Mouse (Mus musculus): ENCODE measurements at regions not wholly inside any gene's neighbourhood (a gene's known extent, or its start where the extent isn't known, plus 50 kb on each side); places are given as distances from the start of the nearest gene placed in this dataset.

DNA sequence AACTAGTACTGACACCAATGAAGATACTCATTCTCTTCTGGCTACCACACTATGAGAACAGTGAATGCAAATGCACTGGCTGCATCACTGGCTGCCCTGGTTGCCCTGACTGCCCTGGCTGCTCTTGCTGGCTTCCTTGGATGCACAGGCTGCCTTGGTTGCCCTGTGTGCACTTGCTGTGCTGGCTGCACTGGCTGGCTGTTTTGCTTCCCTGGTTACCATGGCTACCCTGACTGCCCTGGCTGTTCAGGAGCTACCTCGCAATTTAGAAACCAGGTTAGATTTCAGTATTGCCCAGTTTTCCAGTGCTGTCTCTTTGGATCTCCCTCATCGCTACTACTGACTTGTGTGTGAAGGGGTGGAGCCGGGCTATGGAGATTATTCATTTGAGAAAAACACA is 175.7 kb downstream of the Fat4 start:
- CTCF ChIA-PET, result no interaction called here

DNA sequence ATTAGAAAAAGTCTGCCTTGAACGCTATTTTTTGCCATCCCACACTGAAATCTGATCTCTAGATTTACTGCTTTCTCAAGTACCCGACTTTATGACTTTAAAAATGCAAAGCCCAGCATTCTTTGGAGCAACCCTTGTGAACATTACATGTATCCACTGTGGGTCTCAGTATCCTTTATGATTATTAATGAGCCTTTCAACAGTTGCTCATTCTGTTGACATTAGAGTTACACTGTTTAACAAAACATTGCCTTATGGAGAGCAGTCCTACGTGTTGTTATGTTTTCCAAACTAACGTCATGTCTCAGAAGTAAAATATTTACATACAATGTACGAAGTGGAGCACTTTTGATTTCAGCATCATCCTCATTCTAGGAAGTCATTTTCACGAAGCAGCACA is 178.7 kb downstream of the Fat4 start:
- CTCF ChIA-PET, result no interaction called here

DNA sequence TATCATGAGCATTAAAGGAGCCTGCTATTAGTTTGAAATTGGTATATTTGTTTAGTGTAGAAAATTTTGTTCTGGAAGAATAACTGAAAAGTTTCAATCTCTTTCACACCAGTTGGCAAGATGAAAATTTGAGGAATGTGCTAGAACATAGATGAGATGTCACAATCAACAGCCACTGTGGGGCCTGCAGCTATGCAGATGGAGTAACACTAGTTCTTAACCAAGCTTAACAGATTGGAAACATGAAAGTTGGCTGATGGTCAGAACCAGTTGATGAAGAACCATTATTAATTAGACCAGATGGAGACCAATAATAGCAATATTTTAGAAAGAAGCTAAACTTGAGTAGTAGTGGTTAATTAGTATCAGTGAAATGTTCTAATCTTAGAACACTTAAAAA is 182.3 kb downstream of the Fat4 start:
- CTCF ChIA-PET, result no interaction called here

DNA sequence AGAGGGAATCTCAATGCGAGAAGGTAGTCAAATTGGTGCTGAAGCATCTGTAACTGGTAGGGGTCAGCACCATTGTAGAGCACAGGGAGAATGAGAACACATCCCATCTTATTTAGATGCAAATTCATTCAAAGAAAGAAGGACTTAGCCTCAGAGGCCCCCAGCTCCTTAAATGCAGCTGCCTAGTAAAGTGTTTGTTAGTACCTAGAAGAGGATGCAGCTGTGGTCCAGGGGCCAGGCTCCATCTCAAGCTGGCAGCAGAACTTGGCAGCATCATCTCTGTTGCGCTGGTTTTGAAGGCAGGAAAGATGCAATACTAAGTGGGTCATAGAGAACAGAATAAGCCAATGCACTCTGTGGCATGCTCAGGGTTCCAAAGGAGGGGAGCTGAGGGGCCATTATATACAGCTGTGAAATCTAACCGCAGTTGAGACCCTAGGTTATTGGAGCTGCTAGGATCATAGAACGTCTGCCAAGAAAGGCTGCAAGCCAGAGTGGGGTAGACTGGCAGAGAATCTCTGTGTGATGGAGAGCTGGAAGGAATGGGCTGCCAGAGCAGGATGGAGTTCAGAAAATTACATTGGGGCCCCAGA is 196.0 kb downstream of the Fat4 start:
- CTCF ChIA-PET, result no interaction called here

DNA sequence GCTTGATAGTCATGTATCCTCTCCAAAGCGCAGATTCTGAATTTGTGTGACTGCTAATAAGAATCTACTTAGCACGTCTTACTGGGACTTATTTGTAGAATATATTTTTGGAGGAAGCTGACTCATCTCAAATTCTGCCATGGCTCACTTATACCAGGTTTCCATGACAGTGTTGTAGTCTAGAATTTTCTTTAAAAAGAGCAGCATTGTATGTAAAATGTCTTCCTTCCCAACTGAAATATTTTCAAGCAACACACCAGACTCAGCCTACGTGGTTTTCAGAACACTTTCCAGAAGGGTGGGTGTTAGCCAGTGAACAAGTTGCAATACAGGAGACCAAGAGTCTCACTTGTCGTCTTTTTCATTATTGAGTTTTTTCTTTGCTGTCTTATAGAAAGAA is 202.2 kb downstream of the Fat4 start:
- CTCF ChIA-PET, result no interaction called here

DNA sequence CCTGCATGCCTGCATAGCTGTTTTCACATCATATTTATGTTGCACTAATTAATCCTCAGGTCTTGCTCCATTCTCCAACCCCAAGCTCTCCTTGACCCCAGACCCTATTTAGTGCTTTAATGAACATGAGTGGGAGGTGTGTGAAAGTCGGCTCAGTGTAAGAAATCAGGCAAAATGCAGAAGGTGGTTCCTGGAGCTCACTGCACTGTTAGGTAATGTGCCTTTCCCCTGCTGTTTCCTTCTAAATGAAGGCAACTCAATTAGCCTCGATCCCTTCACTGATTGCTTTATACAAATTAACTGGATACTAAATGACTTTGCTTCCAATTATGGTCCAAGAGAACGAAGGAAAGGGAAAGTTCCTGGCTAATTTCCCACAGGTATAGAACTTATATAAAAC is 215.6 kb downstream of the Fat4 start:
- CTCF ChIA-PET, result no interaction called here

DNA sequence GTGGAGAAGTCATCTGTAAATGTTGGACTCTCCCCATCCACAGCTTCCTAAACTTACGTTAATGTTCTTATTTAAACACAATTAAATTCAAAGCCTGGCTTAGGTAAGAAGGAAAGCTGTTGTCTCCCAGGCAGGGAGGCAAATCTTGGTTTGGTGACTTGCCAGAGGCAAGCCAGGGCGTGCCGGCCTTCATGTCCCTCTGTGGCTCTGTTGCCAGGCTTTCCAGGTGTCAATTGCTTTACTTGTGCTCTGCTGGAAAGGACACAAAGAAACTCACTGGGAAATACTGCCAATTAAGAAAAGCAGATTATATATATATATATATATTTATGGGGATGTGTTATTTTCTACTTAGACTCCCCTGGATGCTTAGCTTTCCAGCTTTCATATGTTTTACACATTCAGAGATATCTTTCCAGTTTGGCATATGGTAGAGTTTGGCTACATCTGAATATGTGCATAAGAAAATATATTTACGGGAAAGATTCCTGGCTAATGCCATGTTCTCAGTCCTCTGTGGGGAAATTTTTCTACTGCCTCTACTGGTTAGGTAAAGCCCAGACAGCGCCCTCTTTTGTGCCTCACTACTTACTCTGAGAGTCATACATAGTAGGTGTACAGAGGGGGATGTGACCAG is 223.1 kb downstream of the Fat4 start:
- CTCF ChIA-PET, result no interaction called here

DNA sequence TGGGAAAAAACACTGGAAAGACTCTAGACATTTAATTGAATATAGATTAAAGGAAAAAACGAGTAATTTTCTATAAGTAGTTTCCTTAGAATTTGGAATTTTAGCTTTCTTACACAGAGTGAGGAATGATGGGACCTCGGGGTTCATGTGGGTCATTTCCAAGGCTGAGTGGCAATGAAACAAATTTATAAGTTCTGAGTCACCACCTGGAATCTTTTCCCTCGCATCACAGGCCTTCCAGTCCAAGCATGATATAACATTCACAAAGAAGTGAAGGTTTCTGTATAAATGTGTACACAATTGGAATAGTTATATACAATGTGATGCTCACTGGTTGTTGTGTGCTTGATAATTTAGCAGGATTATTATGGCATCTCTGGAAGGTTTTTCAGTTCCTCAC is 227.3 kb downstream of the Fat4 start:
- CTCF ChIA-PET, result no interaction called here

DNA sequence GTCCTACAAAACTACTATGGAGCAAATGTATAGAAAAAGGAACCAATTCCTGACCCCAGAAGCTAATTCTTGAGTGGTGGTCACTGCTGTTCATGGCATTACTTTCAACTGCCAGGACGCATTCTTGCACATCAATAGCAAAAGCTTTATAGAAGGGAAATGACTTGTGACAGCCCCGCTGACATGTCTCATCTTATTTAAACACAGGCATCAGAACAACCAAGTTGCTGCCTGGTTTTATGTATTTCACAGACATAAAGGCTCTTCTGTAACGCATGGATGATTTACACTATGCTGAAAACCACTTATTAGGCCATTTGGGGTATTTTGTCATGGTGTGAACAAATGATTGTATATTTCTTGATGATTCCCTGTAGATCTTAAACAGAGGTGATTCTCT is 228.1 kb downstream of the Fat4 start:
- CTCF ChIA-PET, result no interaction called here

DNA sequence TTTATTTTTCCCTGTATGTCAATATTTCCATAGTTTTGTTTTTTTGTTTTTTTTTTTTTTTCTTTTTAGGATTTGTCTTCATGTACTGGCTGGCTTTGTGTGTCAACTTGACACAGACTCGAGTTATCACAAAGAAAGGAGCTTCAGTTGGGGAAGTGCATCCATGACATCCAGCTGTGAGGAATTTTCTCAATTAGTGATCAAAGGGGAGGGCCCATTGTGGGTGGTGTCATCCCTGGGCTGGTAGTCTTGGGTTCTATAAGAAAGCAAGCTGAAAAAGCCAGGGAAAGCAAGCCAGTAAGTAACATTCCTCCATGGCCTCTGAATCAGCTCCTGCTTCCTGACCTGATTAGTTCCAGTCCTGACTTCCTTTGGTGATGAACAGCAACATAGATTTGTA is 228.7 kb downstream of the Fat4 start:
- CTCF ChIA-PET, result no interaction called here

DNA sequence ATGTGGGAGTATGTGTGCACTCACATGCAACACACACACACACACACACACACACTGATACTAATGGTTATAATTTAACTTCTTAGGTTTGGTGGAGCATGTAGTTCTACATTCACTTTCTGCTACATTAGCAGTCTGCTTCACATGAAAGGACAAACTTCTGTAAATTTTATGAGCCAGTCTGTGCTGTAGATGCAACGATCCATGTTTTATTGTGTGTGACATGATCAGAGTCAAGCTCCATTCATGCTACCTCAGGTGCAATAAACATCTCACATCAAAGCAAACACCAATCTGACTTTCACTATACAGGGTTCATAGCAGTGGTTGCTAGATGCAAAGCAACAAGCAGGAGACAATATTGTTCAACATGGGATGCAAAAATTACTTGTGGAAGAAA is 235.5 kb downstream of the Fat4 start:
- CTCF ChIA-PET, result no interaction called here

DNA sequence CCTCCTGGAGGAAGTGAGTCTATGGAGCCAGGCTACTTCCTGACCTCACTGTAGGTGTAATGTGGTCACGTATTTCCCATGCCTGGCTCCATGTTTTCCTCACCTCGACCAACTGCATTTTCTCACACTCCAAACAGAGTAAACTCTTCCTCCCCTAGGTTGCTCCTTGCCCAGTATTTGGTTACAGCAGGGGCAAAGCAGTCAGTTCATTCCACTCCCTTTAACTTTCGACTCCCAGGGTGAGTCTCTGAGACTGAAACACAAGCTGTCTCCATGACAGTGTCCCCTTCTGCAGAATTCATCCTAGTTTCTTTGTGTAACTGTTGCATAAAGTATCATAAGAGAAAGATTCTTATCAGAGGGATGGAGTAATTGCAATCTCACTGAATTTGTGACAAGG is 243.8 kb downstream of the Fat4 start:
- CTCF ChIA-PET, result no interaction called here

DNA sequence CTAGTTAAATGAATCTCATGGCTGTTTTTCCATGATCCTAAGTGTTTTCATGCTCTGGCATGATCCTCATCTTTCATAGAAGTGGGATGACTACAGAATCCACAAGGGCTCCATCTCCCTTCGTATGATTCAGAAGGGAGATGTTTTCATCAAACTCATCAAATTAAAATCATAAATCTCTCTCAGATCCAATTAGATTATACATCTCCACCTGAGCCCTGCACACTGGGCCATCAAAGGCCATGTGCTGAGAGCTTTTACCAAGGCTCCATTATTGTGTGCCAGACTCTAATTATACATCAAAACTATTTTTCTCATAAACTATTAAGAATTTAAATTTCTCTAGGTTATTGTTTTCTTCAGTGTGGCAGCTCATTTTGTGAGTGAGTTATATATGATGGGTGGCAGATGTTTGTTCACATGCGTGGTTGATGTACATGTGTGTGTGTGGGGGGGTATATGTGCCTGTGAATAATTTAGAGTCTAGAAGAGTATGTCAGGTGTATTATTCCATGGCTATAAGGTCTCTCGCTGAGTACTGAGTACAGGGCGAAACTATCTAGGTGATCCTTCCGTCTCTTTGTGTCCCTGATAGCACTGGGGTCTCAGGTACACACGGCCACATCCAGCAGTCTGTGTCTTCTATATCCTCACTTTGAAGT is 278.4 kb downstream of the Fat4 start:
- CTCF ChIA-PET, result no interaction called here

DNA sequence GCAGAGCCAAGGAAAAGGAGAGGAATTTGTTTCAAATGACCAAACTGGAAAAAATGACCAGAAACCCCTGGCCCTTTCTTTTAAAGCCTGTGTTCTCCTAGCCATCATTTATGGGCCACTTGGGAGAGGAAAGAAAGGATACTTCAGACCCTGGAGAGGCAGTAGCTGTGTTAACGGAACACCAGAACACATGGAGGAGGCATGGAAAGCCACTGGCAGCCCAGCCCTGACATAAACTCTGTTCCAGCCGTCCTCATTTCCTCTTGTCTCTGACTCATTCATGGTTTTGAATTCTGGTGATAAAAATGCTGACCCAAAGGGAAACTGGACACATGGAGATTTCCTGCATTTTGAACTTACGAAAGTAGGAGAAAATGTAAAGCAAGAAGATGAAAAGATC is 295.9 kb downstream of the Fat4 start:
- CTCF ChIA-PET, result no interaction called here

DNA sequence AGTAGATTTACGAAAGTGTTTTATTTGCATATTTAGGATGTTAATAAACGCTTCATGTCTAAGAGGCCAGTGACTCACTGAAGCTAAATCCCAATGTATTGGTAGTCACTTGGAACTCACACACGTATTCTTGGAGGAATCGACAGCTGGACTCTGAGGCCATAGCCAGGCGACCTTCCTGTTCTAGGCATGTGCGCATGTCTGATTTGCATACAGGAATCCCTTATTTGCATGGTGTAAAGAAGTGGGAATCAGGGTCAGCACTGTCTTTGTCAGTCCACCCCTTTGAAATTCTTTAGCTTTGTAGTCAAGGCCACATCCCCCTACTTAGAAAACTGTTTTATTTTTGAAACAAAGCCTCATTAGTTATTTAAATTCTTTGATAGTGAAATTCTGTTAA is 308.4 kb downstream of the Fat4 start:
- CTCF ChIA-PET, result no interaction called here

DNA sequence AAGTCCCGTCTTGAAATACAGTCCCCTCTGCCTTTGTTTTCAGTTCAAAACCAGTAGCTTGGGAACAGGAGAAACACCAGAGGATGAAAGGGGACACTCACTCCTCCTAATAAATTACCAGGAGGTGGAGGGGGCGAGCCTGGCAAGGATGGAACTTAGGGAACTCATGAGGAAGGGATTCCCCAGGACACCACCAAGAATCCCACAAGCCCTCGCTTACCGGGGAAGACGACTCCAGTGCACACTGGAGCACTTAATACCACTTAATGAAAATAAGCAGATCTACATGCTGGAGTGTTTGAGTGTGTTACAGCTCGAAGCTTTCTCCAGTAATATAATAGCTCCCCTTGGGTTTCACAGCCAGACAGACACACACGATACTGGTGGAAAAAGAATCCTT is 315.9 kb downstream of the Fat4 start:
- CTCF ChIA-PET, result no interaction called here

DNA sequence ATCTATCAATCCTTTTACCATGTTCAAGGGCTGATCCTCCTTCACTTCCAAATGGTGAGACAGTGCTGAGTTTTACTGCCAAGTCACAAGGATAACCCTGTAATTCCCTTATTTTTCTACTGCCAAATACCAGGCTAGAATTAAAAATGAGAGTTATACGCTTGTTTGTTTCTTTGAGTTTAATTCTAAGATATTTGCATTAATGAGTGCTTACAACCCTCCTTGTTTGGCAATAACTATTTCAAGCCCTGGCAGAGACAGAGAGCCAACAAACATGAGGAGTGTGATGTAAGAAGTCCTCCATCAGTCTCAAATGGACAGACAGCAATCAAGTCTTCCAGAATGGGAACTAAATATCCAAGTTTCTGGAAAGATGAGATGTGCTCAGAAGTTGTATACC is 321.9 kb downstream of the Fat4 start:
- CTCF ChIA-PET, result no interaction called here

DNA sequence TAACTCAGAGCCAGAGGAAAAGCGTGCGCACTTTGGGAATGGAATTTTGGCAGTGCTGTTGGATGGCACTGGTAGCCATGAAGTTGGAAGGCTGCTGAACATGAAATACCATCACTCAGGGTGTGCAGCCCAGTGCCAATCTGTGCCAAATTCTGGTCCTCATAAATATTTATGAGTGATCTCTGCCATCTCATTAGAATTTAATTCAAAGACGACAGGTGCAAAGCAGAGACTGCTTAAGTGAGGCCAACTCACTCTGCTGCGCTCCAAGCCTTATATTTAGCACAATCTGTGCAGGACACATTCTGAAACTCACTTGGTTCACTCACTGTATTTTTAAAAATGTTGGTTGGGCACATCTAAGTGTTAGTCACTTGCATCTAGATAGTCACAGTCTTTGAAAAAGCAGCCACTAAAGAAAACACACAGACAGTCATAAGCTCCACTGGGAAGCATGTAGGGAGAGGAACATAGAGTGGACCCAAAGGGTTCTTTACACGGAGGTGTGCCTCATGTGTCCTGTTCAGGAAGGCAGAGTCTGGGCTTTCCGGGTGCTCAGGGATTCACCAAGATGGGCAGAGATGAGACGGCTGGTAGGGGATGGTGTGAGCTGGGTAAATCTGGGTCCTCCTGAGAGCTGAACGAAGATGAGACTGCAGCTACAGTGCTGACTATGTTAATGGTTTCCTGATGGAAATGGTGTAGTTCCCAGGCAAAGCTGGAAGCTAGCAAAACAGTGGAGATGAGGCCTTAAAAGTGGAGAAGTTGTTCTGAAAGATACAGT is 322.8 kb downstream of the Fat4 start:
- CTCF ChIA-PET, result no interaction called here

DNA sequence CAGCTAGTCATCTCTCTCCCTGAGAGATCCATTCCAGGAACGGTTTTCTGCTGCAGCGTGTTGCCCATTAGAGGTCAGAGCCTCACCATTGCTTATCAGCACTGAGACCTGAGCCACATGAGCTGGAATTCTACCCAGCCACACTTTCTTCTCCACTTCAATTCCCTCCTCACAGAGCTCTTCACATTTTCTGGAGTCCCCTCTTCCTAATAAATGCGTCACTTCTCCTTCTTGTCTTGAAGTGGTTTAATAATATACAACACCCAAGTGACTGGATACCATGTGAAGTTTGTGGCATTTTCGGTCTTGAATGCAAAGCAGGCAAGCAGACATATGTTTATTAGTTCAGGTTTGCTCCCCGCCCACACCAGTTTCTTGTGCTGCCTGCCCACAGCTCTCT is 324.9 kb downstream of the Fat4 start:
- CTCF ChIA-PET, result interaction anchor here (0.6 kb wide), 1 partner anchor 8 kb away, joined by 3 read pairs; no protein-coding TSS in a partner anchor

DNA sequence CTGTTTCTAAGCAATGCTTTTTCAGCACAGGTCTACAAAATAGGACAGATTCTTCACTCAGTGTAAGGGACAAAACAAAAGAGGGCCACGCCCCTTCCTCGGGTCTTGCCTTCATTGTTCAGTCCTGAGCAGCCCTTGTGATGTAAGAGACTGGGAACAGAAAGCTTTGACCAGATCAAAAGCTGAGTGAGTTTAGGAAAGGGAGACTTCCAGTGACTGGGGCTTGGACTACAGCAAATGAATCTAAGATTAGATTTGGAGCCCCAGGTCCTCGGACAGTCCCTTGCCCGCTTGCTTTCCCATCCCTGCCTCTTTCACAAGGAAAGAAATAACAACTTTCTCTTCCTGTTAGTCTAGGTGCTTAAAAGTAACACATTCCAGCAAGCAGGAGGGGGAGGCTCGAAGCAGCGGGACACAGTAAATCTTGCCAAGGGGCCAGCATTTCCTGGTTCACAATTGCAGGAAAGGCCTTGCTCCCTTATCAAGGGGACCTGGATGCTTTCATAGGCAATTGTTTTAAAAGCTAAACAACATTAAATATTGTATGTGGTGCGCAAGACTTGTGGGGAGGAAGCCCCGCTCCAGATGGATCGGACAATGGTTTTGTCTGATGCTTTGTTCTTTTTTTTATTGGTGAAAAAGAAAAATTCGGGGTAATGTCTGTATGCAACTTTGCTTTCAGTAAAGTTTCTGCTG is 333.4 kb downstream of the Fat4 start:
- CTCF ChIA-PET, result interaction anchor here (0.7 kb wide), 1 partner anchor 9 kb away, joined by 3 read pairs; no protein-coding TSS in a partner anchor

DNA sequence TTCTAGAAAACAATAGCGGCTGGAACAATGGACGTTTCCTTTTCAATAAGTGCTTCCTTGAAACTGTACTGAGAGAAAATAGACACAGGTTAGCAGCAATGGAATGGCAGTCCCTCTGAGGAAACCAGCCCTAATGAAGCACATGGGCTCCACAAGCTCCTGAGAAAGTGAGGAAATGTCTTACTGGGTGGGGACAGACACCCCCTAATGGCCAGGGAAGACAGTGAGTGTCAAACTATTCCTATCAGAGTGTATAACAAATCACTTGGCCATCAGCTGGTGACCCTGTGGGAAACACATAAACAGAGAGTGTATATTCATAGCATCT is 333.9 kb downstream of the Fat4 start:
- CTCF ChIA-PET, result no interaction called here

DNA sequence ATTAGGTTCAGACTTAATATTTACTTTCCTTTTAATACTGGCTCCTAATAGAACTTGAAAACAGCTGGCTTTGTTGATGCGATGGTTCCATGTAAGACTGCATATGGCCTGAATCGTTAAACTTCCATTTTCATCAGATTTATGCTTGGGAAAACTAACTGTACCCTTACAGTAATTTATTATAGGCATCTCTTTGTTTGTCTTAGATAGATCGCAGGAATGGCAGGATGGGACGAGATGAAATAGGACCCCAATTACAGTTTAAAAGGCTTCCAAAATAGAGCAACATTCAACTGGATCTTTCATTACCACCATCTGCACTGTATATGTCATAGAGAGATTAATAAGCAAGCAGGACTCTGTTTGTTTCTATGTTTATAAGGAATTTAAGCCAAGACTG is 335.3 kb downstream of the Fat4 start:
- CTCF ChIA-PET, result no interaction called here

DNA sequence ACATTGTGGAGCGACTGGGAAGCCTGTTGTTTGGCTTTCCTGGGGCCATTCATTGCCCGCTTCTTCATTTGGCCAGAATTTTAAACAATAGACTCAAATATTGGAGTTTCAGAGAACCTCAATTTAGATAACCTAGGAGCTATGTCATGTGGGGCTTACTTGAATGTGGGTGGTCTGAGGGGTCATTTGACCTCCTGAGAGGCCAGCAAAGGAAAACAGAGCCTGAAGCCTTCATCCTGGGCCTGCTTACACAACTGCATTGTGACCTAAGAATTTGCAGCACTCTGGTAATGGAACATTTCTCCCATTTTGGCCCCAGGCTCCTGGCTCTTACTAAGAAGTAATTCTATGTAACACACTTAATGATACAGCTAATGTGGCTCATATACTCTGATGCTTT is 348.2 kb downstream of the Fat4 start:
- CTCF ChIA-PET, result no interaction called here

Measured in spleen, embryonic (tissue).